Mouse (Mus musculus) left cerebral cortex, postnatal 10 days (tissue): ENCODE measurements around the gene Gm21627. TPM values are rescaled to one million over a fixed set of nuclear protein-coding genes. Genes with fewer than 3 reads are reported as not detected.
"Not testable (repeated sequence)": the region's sequence is repeated elsewhere in the genome, so short reads cannot be mapped to it uniquely, and the experiment has no call there.

ENCODE experiments used
- DNase-seq, 2 experiments: peaks; one replicate each; pipeline ENCODE4 v3.0.0; 2021 to 2022; ENCODE audit warnings: low spot score in 2 of 2, mixed read lengths in 1 of 2; ENCODE audit errors: extremely low spot score in 1 of 2
- intact Hi-C: fragments of 180-260 bp; cut with DNase I; formaldehyde crosslinking; loops from one replicate; pipeline ENCODE4 v1.15.1; 2025
- total RNA-seq, 2 experiments: library from RNA; stranded (reverse); gene quantifications; 2 replicates each; pipeline ENCODE4 v1.2.3; 2021

The Gm21627 gene
- not detected for total RNA-seq

GRCm38 (mm10) chrY:63228127-63228526 is at the start of gene Gm21627:
Gm21627 (plus strand) TSS chrY:63228427.
- DNase-seq, intact Hi-C loops: not testable (repeated sequence)
